Mouse (Mus musculus): Measurements from ENCODE around the gene Cacna1i. TPM values are rescaled to one million over a fixed set of nuclear protein-coding genes. Genes with fewer than 3 reads are reported as not detected.
A peak's percentile ranks its signal among the peaks of the same experiment; 100 is the strongest.

Gene Cacna1i
- polyA plus RNA-seq, 1 experiment from 2014 or later = 0.84 TPM

- Histone ChIP-seq H3K4me3 (ENCODE audit: low read length) (no peak overlapping the region), H3K36me3 (ENCODE audit: control insufficient read depth, insufficient read depth, low read length) (no peaks in the 10 kb centered on the region), H3K4me2 (ENCODE audit: low read length) (no peak overlapping the region), H3K27ac (ENCODE audit: low read depth, low read length) (no peak overlapping the region), H3K4me1 (ENCODE audit: control insufficient read depth, insufficient read depth, low read depth, low read length) (peaks cover 10% of the 10 kb centered on the region; the same call in 1 of the 2 replicates), H3K27me3 (replicated peaks; ENCODE audit: control insufficient read depth, insufficient read depth, low read length) (no peaks in the 10 kb centered on the region), H3K9me3 (ENCODE audit: control insufficient read depth, low read length) (no peaks in the 10 kb centered on the region), H3K9ac (ENCODE audit: low read depth, low read length) (no peak overlapping the region)
- ATAC-seq = peak; percentile 58
- WGBS = 42% methylated on average over 8 of the region's 8 CpGs
Observed at GRCm38 (mm10) chr15:80362509-80363172, 75.6 kb downstream of the Cacna1i start.

- Histone ChIP-seq H3K9ac (ENCODE audit: low read depth, low read length) (no peak overlapping the region), H3K4me2 (ENCODE audit: low read length) (no peak overlapping the region), H3K9me3 (ENCODE audit: control insufficient read depth, low read length) (no peaks in the 10 kb centered on the region), H3K27me3 (replicated peaks; ENCODE audit: control insufficient read depth, insufficient read depth, low read length) (no peaks in the 10 kb centered on the region), H3K4me1 (ENCODE audit: control insufficient read depth, insufficient read depth, low read depth, low read length) (peaks cover 10% of the 10 kb centered on the region; the same call in 1 of the 2 replicates), H3K27ac (ENCODE audit: low read depth, low read length) (no peak overlapping the region), H3K4me3 (ENCODE audit: low read length) (no peak overlapping the region), H3K36me3 (ENCODE audit: control insufficient read depth, insufficient read depth, low read length) (no peaks in the 10 kb centered on the region)
- 68% methylated on average over 13 of the region's 13 CpGs for WGBS
- no peak for ATAC-seq
Observed at GRCm38 (mm10) chr15:80363821-80364715, 77.0 kb downstream of the Cacna1i start.

GRCm38 (mm10) chr15:80366899-80367298 lies 79.9 kb downstream of the Cacna1i start:
- Histone ChIP-seq H3K4me2 (ENCODE audit: low read length) (no peak overlapping the region), H3K27me3 (replicated peaks; ENCODE audit: control insufficient read depth, insufficient read depth, low read length) (no peaks in the 10 kb centered on the region), H3K4me1 (ENCODE audit: control insufficient read depth, insufficient read depth, low read depth, low read length) (peaks cover 10% of the 10 kb centered on the region; the same call in 1 of the 2 replicates), H3K9ac (ENCODE audit: low read depth, low read length) (peak overlapping the region; percentile 29), H3K9me3 (ENCODE audit: control insufficient read depth, low read length) (no peaks in the 10 kb centered on the region), H3K27ac (ENCODE audit: low read depth, low read length) (peak overlapping the region; percentile 32; the same call in 1 of the 2 replicates), H3K4me3 (ENCODE audit: low read length) (no peak overlapping the region), H3K36me3 (ENCODE audit: control insufficient read depth, insufficient read depth, low read length) (no peaks in the 10 kb centered on the region)
- WGBS = 27% methylated on average over 16 of the region's 16 CpGs
- ATAC-seq = peak; percentile 47; the same call in 1 of the 2 replicates

- Histone ChIP-seq H3K4me3 (ENCODE audit: low read length) (no peak overlapping the region), H3K27ac (ENCODE audit: low read depth, low read length) (no peak overlapping the region), H3K27me3 (replicated peaks; ENCODE audit: control insufficient read depth, insufficient read depth, low read length) (no peaks in the 10 kb centered on the region), H3K4me2 (ENCODE audit: low read length) (no peak overlapping the region), H3K9ac (ENCODE audit: low read depth, low read length) (no peak overlapping the region), H3K36me3 (ENCODE audit: control insufficient read depth, insufficient read depth, low read length) (no peaks in the 10 kb centered on the region), H3K4me1 (ENCODE audit: control insufficient read depth, insufficient read depth, low read depth, low read length) (no peaks in the 10 kb centered on the region), H3K9me3 (ENCODE audit: control insufficient read depth, low read length) (no peaks in the 10 kb centered on the region)
- WGBS = 64% methylated on average over 9 of the region's 9 CpGs
- ATAC-seq = no peak
Observed at GRCm38 (mm10) chr15:80373219-80373964, 86.4 kb downstream of the Cacna1i start.

GRCm38 (mm10) chr15:80374854-80375253 lies 87.8 kb downstream of the Cacna1i start:
- no peak overlapping the region for H3K27ac ChIP-seq (ENCODE audit: low read depth, low read length)
- H3K4me1 ChIP-seq (ENCODE audit: control insufficient read depth, insufficient read depth, low read depth, low read length) = no peaks in the 10 kb centered on the region
- ATAC-seq = no peak
- no peaks in the 10 kb centered on the region for H3K9me3 ChIP-seq (ENCODE audit: control insufficient read depth, low read length)
- no peak overlapping the region for H3K9ac ChIP-seq (ENCODE audit: low read depth, low read length)
- no peaks in the 10 kb centered on the region for H3K36me3 ChIP-seq (ENCODE audit: control insufficient read depth, insufficient read depth, low read length)
- H3K4me2 ChIP-seq (ENCODE audit: low read length) = no peak overlapping the region
- 84% methylated on average over 4 of the region's 5 CpGs for WGBS
- H3K27me3 ChIP-seq (replicated peaks; ENCODE audit: control insufficient read depth, insufficient read depth, low read length) = no peaks in the 10 kb centered on the region
- H3K4me3 ChIP-seq (ENCODE audit: low read length) = no peak overlapping the region

GRCm38 (mm10) chr15:80387185-80387584 lies 100.1 kb downstream of the Cacna1i start:
- Histone ChIP-seq H3K9me3 (ENCODE audit: control insufficient read depth, low read length) (no peaks in the 10 kb centered on the region), H3K27me3 (replicated peaks; ENCODE audit: control insufficient read depth, insufficient read depth, low read length) (no peaks in the 10 kb centered on the region), H3K4me2 (ENCODE audit: low read length) (no peak overlapping the region), H3K4me1 (ENCODE audit: control insufficient read depth, insufficient read depth, low read depth, low read length) (no peaks in the 10 kb centered on the region), H3K36me3 (ENCODE audit: control insufficient read depth, insufficient read depth, low read length) (no peaks in the 10 kb centered on the region), H3K9ac (ENCODE audit: low read depth, low read length) (no peak overlapping the region), H3K27ac (ENCODE audit: low read depth, low read length) (no peak overlapping the region), H3K4me3 (ENCODE audit: low read length) (no peak overlapping the region)
- 84% methylated on average over 2 of the region's 2 CpGs for WGBS
- ATAC-seq = no peak

- no peak overlapping the region for H3K4me2 ChIP-seq (ENCODE audit: low read length)
- H3K9ac ChIP-seq (ENCODE audit: low read depth, low read length) = no peak overlapping the region
- ATAC-seq = no peak
- H3K36me3 ChIP-seq (ENCODE audit: control insufficient read depth, insufficient read depth, low read length) = no peaks in the 10 kb centered on the region
- 85% methylated on average over 14 of the region's 14 CpGs for WGBS
- no peak overlapping the region for H3K27ac ChIP-seq (ENCODE audit: low read depth, low read length)
- H3K9me3 ChIP-seq (ENCODE audit: control insufficient read depth, low read length) = no peaks in the 10 kb centered on the region
- H3K27me3 ChIP-seq (replicated peaks; ENCODE audit: control insufficient read depth, insufficient read depth, low read length) = no peaks in the 10 kb centered on the region
- H3K4me3 ChIP-seq (ENCODE audit: low read length) = no peak overlapping the region
- no peaks in the 10 kb centered on the region for H3K4me1 ChIP-seq (ENCODE audit: control insufficient read depth, insufficient read depth, low read depth, low read length)
Observed at GRCm38 (mm10) chr15:80391791-80392190, 104.8 kb downstream of the Cacna1i start.

- whole genome bisulfite sequencing = 70% methylated on average over 22 of the region's 22 CpGs
- no peak overlapping the region for H3K9ac ChIP-seq (ENCODE audit: low read depth, low read length)
- no peaks in the 10 kb centered on the region; the same call in 1 of the 2 replicates for H3K9me3 ChIP-seq (ENCODE audit: control insufficient read depth, low read length)
- H3K27me3 ChIP-seq (replicated peaks; ENCODE audit: control insufficient read depth, insufficient read depth, low read length) = no peaks in the 10 kb centered on the region
- ATAC-seq = peak; percentile 42; the same call in 1 of the 2 replicates
- no peaks in the 10 kb centered on the region for H3K36me3 ChIP-seq (ENCODE audit: control insufficient read depth, insufficient read depth, low read length)
- H3K4me2 ChIP-seq (ENCODE audit: low read length) = no peak overlapping the region
- H3K27ac ChIP-seq (ENCODE audit: low read depth, low read length) = no peak overlapping the region
- H3K4me3 ChIP-seq (ENCODE audit: low read length) = no peak overlapping the region
- no peaks in the 10 kb centered on the region for H3K4me1 ChIP-seq (ENCODE audit: control insufficient read depth, insufficient read depth, low read depth, low read length)
Observed at GRCm38 (mm10) chr15:80395035-80395434, 108.0 kb downstream of the Cacna1i start.
